Mouse (Mus musculus) MEL (cell line): ENCODE data around the gene Spats2. TPM values are rescaled to one million over a fixed set of nuclear protein-coding genes. Genes with fewer than 3 reads are reported as not detected.
A peak's percentile ranks its signal among the peaks of the same experiment; 100 is the strongest.

ENCODE experiments used
- DNase-seq: peaks from one replicate; pipeline ENCODE4 v3.0.0; 2011; ENCODE audit warnings: low read depth, low spot score
- H3K27ac ChIP-seq: 2 replicates; pipeline ENCODE4 v1.5.1; 2012; ENCODE audit warnings: low read depth, mild to moderate bottlenecking, control low read depth, low read length, moderate library complexity; ENCODE audit not compliant: control insufficient read depth
- H3K27me3 ChIP-seq, 2 experiments: fragments of 150-350 bp in 1 of 2; sonication (generic) in 1 of 2; 2 replicates each; pipeline ENCODE4 v1.6.1; 2012; ENCODE audit warnings: low read length in 2 of 2, mild to moderate bottlenecking in 2 of 2, improper control_type of control experiment in 1 of 2, moderate library complexity in 1 of 2; ENCODE audit not compliant: insufficient read depth in 2 of 2, control insufficient read depth in 1 of 2
- H3K36me3 ChIP-seq, 2 experiments: 2 replicates each; pipeline ENCODE4 v1.6.1; 2012 to 2014; ENCODE audit warnings: low read length in 2 of 2, improper control_type of control experiment in 1 of 2, inconsistent platforms in 1 of 2, mild to moderate bottlenecking in 1 of 2; ENCODE audit not compliant: insufficient read depth in 2 of 2, control insufficient read depth in 1 of 2
- H3K4me1 ChIP-seq, 2 experiments: fragments of 150-350 bp in 1 of 2; sonication (generic) in 1 of 2; 2 replicates each; pipeline ENCODE4 v1.6.1; 2012; ENCODE audit warnings: low read length in 2 of 2, improper control_type of control experiment in 1 of 2, mild to moderate bottlenecking in 1 of 2; ENCODE audit not compliant: insufficient read depth in 2 of 2, control insufficient read depth in 1 of 2
- H3K4me3 ChIP-seq, 2 experiments: fragments of 150-350 bp in 1 of 2; sonication (generic) in 1 of 2; 2 replicates each; pipeline ENCODE4 v1.5.1; 2012; ENCODE audit warnings: low read depth in 2 of 2, low read length in 2 of 2, mild to moderate bottlenecking in 2 of 2, moderate library complexity in 2 of 2, control low read depth in 1 of 2, improper control_type of control experiment in 1 of 2; ENCODE audit not compliant: control insufficient read depth in 1 of 2, insufficient read depth in 1 of 2
- H3K79me2 ChIP-seq: 2 replicates; pipeline ENCODE4 v1.6.1; 2012; ENCODE audit warnings: mild to moderate bottlenecking, low read length, moderate library complexity; ENCODE audit not compliant: control insufficient read depth, poor library complexity, insufficient read depth
- H3K9ac ChIP-seq: 2 replicates; pipeline ENCODE4 v1.6.1; 2012; ENCODE audit warnings: low read depth, mild to moderate bottlenecking, control low read depth, low read length, moderate library complexity; ENCODE audit not compliant: control insufficient read depth, poor library complexity, severe bottlenecking
- H3K9me3 ChIP-seq: fragments of 150-350 bp; sonication (generic); replicated peaks from 2 replicates; pipeline ENCODE4 v1.6.1; 2012; ENCODE audit warnings: mild to moderate bottlenecking, low read length, improper control_type of control experiment, moderate library complexity; ENCODE audit not compliant: insufficient read depth
- CTCF ChIP-seq, 3 experiments: IDR thresholded peaks in 2 of 3; conservative IDR thresholded peaks in 1 of 3; 2 replicates each; pipeline ENCODE4 v1.5.1; 2011 to 2012; ENCODE audit warnings: low read length in 3 of 3, low read depth in 2 of 3, mild to moderate bottlenecking in 2 of 3, improper control_type of control experiment in 1 of 3, inconsistent platforms in 1 of 3, mixed read lengths in 1 of 3, moderate library complexity in 1 of 3; ENCODE audit not compliant: control insufficient read depth in 1 of 3, insufficient read depth in 1 of 3, poor library complexity in 1 of 3, severe bottlenecking in 1 of 3
- E2F4 ChIP-seq: IDR thresholded peaks from 2 replicates; pipeline ENCODE4 v1.6.1; 2011; ENCODE audit warnings: low read depth, low read length, improper control_type of control experiment, borderline replicate concordance
- ELF1 ChIP-seq: IDR thresholded peaks from 2 replicates; pipeline ENCODE4 v1.6.1; 2014; ENCODE audit warnings: low read depth, mild to moderate bottlenecking, inconsistent platforms, low read length, improper control_type of control experiment, moderate library complexity
- GATA1 ChIP-seq: IDR thresholded peaks from 2 replicates; pipeline ENCODE4 v1.6.1; 2011; ENCODE audit warnings: low read depth, low read length, improper control_type of control experiment
- HCFC1 ChIP-seq: IDR thresholded peaks from 2 replicates; pipeline ENCODE4 v1.6.1; 2012; ENCODE audit warnings: low read depth, mild to moderate bottlenecking, inconsistent platforms, low read length, improper control_type of control experiment, moderate library complexity
- JUND ChIP-seq: IDR thresholded peaks from 2 replicates; pipeline ENCODE4 v1.6.1; 2011; ENCODE audit warnings: low read depth, mild to moderate bottlenecking, improper control_type of control experiment, low read length
- KAT2A ChIP-seq: conservative IDR thresholded peaks from 2 replicates; pipeline ENCODE4 v1.6.1; 2012; ENCODE audit warnings: low read depth, low read length, improper control_type of control experiment, inconsistent platforms
- MAX ChIP-seq: IDR thresholded peaks from 2 replicates; pipeline ENCODE4 v1.6.1; 2011; ENCODE audit warnings: low read length, improper control_type of control experiment
- MAZ ChIP-seq: IDR thresholded peaks from 2 replicates; pipeline ENCODE4 v1.6.1; 2012; ENCODE audit warnings: low read depth, mild to moderate bottlenecking, inconsistent platforms, low read length, improper control_type of control experiment
- MXI1 ChIP-seq: IDR thresholded peaks from 2 replicates; pipeline ENCODE4 v1.6.1; 2011; ENCODE audit warnings: mild to moderate bottlenecking, low read depth, low read length, improper control_type of control experiment
- POLR2A ChIP-seq, 2 experiments: IDR thresholded peaks; 2 replicates each; pipeline ENCODE4 v1.6.1; 2011 to 2012; ENCODE audit warnings: low read length in 2 of 2, mild to moderate bottlenecking in 2 of 2, control low read depth in 1 of 2, improper control_type of control experiment in 1 of 2, low read depth in 1 of 2, moderate library complexity in 1 of 2; ENCODE audit not compliant: control insufficient read depth in 1 of 2, insufficient read depth in 1 of 2, poor library complexity in 1 of 2
- POLR2AphosphoS5 ChIP-seq: IDR thresholded peaks from 2 replicates; pipeline ENCODE4 v1.6.1; 2012; ENCODE audit warnings: low read depth, borderline replicate concordance, mild to moderate bottlenecking, inconsistent platforms, low read length, moderate library complexity, mixed read lengths
- RAD21 ChIP-seq: IDR thresholded peaks from 2 replicates; pipeline ENCODE4 v1.6.1; 2011; ENCODE audit warnings: mild to moderate bottlenecking, low read depth, low read length, improper control_type of control experiment
- SIN3A ChIP-seq: IDR thresholded peaks from 2 replicates; pipeline ENCODE4 v1.6.1; 2012; ENCODE audit warnings: low read length, improper control_type of control experiment, inconsistent platforms
- SMC3 ChIP-seq: IDR thresholded peaks from 2 replicates; pipeline ENCODE4 v1.6.1; 2011; ENCODE audit warnings: low read depth, low read length, improper control_type of control experiment
- TAL1 ChIP-seq: IDR thresholded peaks from 2 replicates; pipeline ENCODE4 v1.6.1; 2012; ENCODE audit warnings: mild to moderate bottlenecking, inconsistent platforms, low read length, moderate library complexity, mixed read lengths
- TCF12 ChIP-seq: IDR thresholded peaks from 2 replicates; pipeline ENCODE4 v1.6.1; 2014; ENCODE audit warnings: low read depth, mild to moderate bottlenecking, inconsistent platforms, low read length, improper control_type of control experiment, moderate library complexity
- UBTF ChIP-seq: IDR thresholded peaks from 2 replicates; pipeline ENCODE4 v1.6.1; 2012; ENCODE audit warnings: low read depth, mild to moderate bottlenecking, inconsistent platforms, low read length, improper control_type of control experiment, moderate library complexity, borderline replicate concordance; ENCODE audit not compliant: insufficient read depth
- USF2 ChIP-seq, 2 experiments: IDR thresholded peaks; 2 replicates each; pipeline ENCODE4 v1.6.1; 2011 to 2012; ENCODE audit warnings: improper control_type of control experiment in 2 of 2, low read length in 2 of 2, borderline replicate concordance in 1 of 2, inconsistent platforms in 1 of 2, low read depth in 1 of 2, mild to moderate bottlenecking in 1 of 2; ENCODE audit not compliant: insufficient read depth in 1 of 2
- ZC3H11A ChIP-seq: IDR thresholded peaks from 2 replicates; pipeline ENCODE4 v1.6.1; 2012; ENCODE audit warnings: low read depth, mild to moderate bottlenecking, inconsistent platforms, low read length, improper control_type of control experiment
- ZNF384 ChIP-seq: IDR thresholded peaks from 2 replicates; pipeline ENCODE4 v1.6.1; 2012; ENCODE audit warnings: low read depth, mild to moderate bottlenecking, inconsistent platforms, low read length, improper control_type of control experiment
- polyA plus RNA-seq, 2 experiments: library from polyadenylated mRNA; stranded (reverse) in 1 of 2; unstranded in 1 of 2; fragments of >175 nt in 1 of 2; fragments of >200 nt in 1 of 2; gene quantifications; 2 replicates each; pipeline versions ENCODE4 v1.2.1 to v1.2.4; 2012; ENCODE audit warnings: low replicate concordance in 2 of 2, low read depth in 1 of 2; ENCODE audit not compliant: insufficient read length in 2 of 2, insufficient read depth in 1 of 2, missing spikeins in 1 of 2
- total RNA-seq: library from RNA; depleted of rRNA; stranded (reverse); fragments of 300-350 nt; gene quantifications from 2 replicates; pipeline ENCODE4 v1.2.3, GENCODE M21; 2012

Spats2 gene
- total and polyA plus RNA-seq, 3 experiments: 8.2 to 24.5 TPM; not detected in 1

DNA sequence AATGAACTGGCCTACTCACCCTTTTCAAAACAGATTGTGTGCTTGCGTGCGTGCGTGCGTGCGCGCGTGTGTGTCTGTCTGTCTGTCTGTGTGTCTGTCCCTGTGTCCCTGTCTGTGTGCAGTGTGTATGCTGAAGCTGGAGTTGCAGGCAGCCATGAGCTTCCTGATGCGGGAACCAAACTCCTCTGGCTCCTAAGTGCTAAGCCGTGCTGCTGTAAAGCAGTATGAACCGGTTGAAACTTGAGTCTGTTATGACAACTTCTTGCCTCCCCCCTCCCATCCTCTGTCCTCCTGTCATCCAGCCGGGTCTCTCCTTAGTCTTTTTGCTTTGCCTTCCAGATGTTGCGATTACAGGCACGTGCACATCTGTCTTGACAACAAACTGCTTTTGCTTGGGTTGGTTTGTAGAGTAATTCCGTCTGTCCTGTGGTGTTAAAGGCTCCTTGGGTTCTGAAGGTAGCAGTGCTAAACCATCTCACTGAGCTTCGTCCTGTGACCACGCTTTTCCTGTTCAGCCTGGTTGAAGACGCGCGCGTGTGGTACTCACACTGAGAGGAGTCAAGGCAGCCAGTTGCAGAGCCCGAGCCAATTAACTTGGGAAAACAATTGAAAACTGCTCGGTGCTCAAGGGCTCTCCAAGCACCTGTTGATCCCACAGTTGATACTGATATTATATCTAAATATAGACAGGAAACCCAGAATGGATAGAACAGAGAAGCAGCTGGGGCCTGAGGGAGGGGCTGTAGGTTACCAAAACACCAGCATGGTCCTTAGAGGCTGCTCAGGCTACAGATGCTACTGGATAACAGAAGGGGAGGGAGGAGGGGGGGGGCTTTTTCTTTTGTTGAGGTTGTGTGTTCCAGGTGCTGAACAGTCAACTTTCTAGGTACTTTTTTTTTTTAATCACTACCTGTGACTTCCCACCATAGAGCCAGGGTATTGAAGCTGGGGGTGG, 4.5 kb downstream of the Spats2 start:
- no peak for TF ChIP-seq SMC3
- no peak for TF ChIP-seq CTCF (IDR thresholded peaks at IDR 0.05 in 2 of 3, conservative IDR thresholded peaks at IDR 0.05 in 1 of 3; ENCODE audit: control insufficient read depth in 1 of 3, insufficient read depth in 1 of 3, low read depth in 2 of 3, low read length in 3 of 3, poor library complexity in 1 of 3, severe bottlenecking in 1 of 3)
- no peak for TF ChIP-seq POLR2AphosphoS5
- Histone ChIP-seq H3K27me3 (peaks cover 0 to 3% of the 10 kb centered on the region in 2 experiments; a peak in 2 of 4 replicates), H3K36me3 (peaks cover 0 to 4% of the 10 kb centered on the region in 2 experiments; a peak in 3 of 4 replicates), H3K27ac (no peak overlapping the region), H3K79me2 (peaks cover 8% of the 10 kb centered on the region), H3K4me3 (no peak overlapping the region), H3K9ac (no peak overlapping the region), H3K4me1 (no peaks in the 10 kb centered on the region), H3K9me3 (no peaks in the 10 kb centered on the region)
- DNase-seq: no peak

- H3K36me3 ChIP-seq: no peaks in the 10 kb centered on the region; a peak in 1 of 4 replicates
- TF ChIP-seq ZNF384: no peak
- TF ChIP-seq MAZ: no peak
- peak; percentile 17; the same call in 1 of the 2 replicates for TF ChIP-seq TCF12
- peak; percentile 19; the same call in 1 of the 2 replicates for TF ChIP-seq TAL1
- no peak for TF ChIP-seq MAX
- TF ChIP-seq E2F4: no peak
- TF ChIP-seq GATA1: no peak
- TF ChIP-seq SIN3A: no peak
- no peak for TF ChIP-seq POLR2A (IDR thresholded peaks at IDR 0.05; ENCODE audit: control insufficient read depth in 1 of 2, insufficient read depth in 1 of 2, low read depth in 1 of 2, low read length in 2 of 2, poor library complexity in 1 of 2)
- TF ChIP-seq HCFC1: no peak
- no peak for TF ChIP-seq USF2 (IDR thresholded peaks at IDR 0.05; ENCODE audit: borderline replicate concordance in 1 of 2, insufficient read depth in 1 of 2, low read depth in 1 of 2, low read length in 2 of 2)
- no peak for TF ChIP-seq MXI1
- TF ChIP-seq ELF1: no peak
- TF ChIP-seq KAT2A: no peak
- TF ChIP-seq UBTF: no peak
- no peak for TF ChIP-seq RAD21
- no peak for TF ChIP-seq ZC3H11A
- no peak for TF ChIP-seq SMC3
- no peak for TF ChIP-seq JUND
- TF ChIP-seq CTCF (IDR thresholded peaks at IDR 0.05 in 2 of 3, conservative IDR thresholded peaks at IDR 0.05 in 1 of 3; ENCODE audit: control insufficient read depth in 1 of 3, insufficient read depth in 1 of 3, low read depth in 2 of 3, low read length in 3 of 3, poor library complexity in 1 of 3, severe bottlenecking in 1 of 3): peak in 1 of 3 experiments; percentile 3; a peak in 1 of 6 replicates
Measured at GRCm38 (mm10) chr15:99138389-99138788, 12.7 kb downstream of the Spats2 start.

More at GRCm38 (mm10) chr15:99138389-99138788, 12.7 kb downstream of the Spats2 start:
- H3K27me3 ChIP-seq: no peaks in the 10 kb centered on the region; a peak in 2 of 4 replicates
- no peaks in the 10 kb centered on the region for H3K4me1 ChIP-seq
- DNase-seq: peak; percentile 32
- no peak overlapping the region for H3K9ac ChIP-seq
- no peak overlapping the region for H3K27ac ChIP-seq
- H3K4me3 ChIP-seq: no peak overlapping the region
- H3K79me2 ChIP-seq: no peaks in the 10 kb centered on the region
- no peaks in the 10 kb centered on the region for H3K9me3 ChIP-seq
